Mouse (Mus musculus) embryonic facial prominence, embryonic 11.5 days (tissue): ENCODE data around the gene Suds3. TPM values are rescaled to one million over a fixed set of nuclear protein-coding genes. Genes with fewer than 3 reads are reported as not detected.
A peak's percentile ranks its signal among the peaks of the same experiment; 100 is the strongest.

Experiments used
- ATAC-seq: fragments of 200-750 bp; cut with Nextera tagmentation; replicated peaks from 2 replicates; pipeline ENCODE4 v1.8.0; 2017; ENCODE audit warnings: low read depth; ENCODE audit not compliant: insufficient number of reproducible peaks, low FRiP score, low TSS enrichment
- DNase-seq: peaks from one replicate; pipeline ENCODE4 v3.0.0-alpha.2; 2015; ENCODE audit warnings: low spot score
- H3K27ac ChIP-seq: fragments of 300-500 bp; sonication (generic); replicated peaks from 2 replicates; pipeline ENCODE4 v1.5.1; 2014; ENCODE audit warnings: mild to moderate bottlenecking, low read depth, low read length, control low read depth
- H3K27me3 ChIP-seq: fragments of 300-500 bp; sonication (generic); 2 replicates; pipeline ENCODE4 v1.6.1; 2014; ENCODE audit warnings: mild to moderate bottlenecking, low read length, moderate library complexity, mixed read lengths; ENCODE audit not compliant: control insufficient read depth, insufficient read depth
- H3K36me3 ChIP-seq: fragments of 300-500 bp; sonication (generic); replicated peaks from 2 replicates; pipeline ENCODE4 v1.6.1; 2014; ENCODE audit warnings: low read depth, mild to moderate bottlenecking, low read length, moderate library complexity, mixed read lengths; ENCODE audit not compliant: control insufficient read depth, insufficient read depth
- H3K4me1 ChIP-seq: fragments of 300-500 bp; sonication (generic); 2 replicates; pipeline ENCODE4 v1.6.1; 2014; ENCODE audit warnings: low read length, mixed read lengths; ENCODE audit not compliant: control insufficient read depth, insufficient read depth
- H3K4me2 ChIP-seq: fragments of 300-500 bp; sonication (generic); 2 replicates; pipeline ENCODE4 v1.6.1; 2014; ENCODE audit warnings: low read depth, mild to moderate bottlenecking, control low read depth, low read length, moderate library complexity
- H3K4me3 ChIP-seq: fragments of 300-500 bp; sonication (generic); 2 replicates; pipeline ENCODE4 v1.5.1; 2014; ENCODE audit warnings: low read depth, low read length, control low read depth
- H3K9ac ChIP-seq: fragments of 300-500 bp; sonication (generic); replicated peaks from 2 replicates; pipeline ENCODE4 v1.6.1; 2014; ENCODE audit warnings: mild to moderate bottlenecking, control low read depth, low read length
- H3K9me3 ChIP-seq: fragments of 300-500 bp; sonication (generic); replicated peaks from 2 replicates; pipeline ENCODE4 v1.6.1; 2016; ENCODE audit warnings: mild to moderate bottlenecking, low read length, inconsistent platforms, mixed read lengths; ENCODE audit not compliant: control insufficient read depth
- WGBS: fragments of 180-500 bp; shearing (Covaris S2); extraction: QIAGEN DNeasy Blood & Tissue Kit; methylation state at CpG from one replicate; pipeline ENCODE4 v1.1.7; 2014; 5-methylcytosine and 5-hydroxymethylcytosine counted together
- polyA plus RNA-seq: library from polyadenylated mRNA; unstranded; fragments of >200 nt; fragmentation: Nextera tagmentation; extraction: Ambion mirVana; gene quantifications from 2 replicates; pipeline ENCODE4 v1.2.1, GENCODE M21; 2014

Gene Suds3
- polyA plus RNA-seq, 1 experiment from 2014 or later, result 52.2 TPM

- H3K9ac ChIP-seq, result no peak overlapping the region
- DNase-seq (no peak), ATAC-seq (no peak)
- H3K4me2 ChIP-seq, result no peak overlapping the region
- no peaks in the 10 kb centered on the region for H3K9me3 ChIP-seq
- H3K27me3 ChIP-seq, result no peaks in the 10 kb centered on the region
- no peaks in the 10 kb centered on the region for H3K36me3 ChIP-seq
- H3K4me1 ChIP-seq, result no peaks in the 10 kb centered on the region; the same call in 1 of the 2 replicates
- 79% methylated on average over 19 of the region's 19 CpGs for WGBS
- H3K4me3 ChIP-seq, result no peak overlapping the region
- H3K27ac ChIP-seq, result no peak overlapping the region
These were observed 18.4 kb upstream of the Suds3 start for GRCm38 (mm10) chr5:117134066-117134888.

- Histone ChIP-seq H3K9ac (no peak overlapping the region), H3K27ac (no peak overlapping the region)
- WGBS, result 90% methylated on average over 17 of the region's 17 CpGs
These were observed 17.6 kb upstream of the Suds3 start for GRCm38 (mm10) chr5:117133446-117134065.

GRCm38 (mm10) chr5:117130726-117131125 lies 14.8 kb upstream of the Suds3 start:
- WGBS, result 94% methylated on average over 15 of the region's 15 CpGs
- ATAC-seq, result no peak

More at GRCm38 (mm10) chr5:117133446-117134065, 17.6 kb upstream of the Suds3 start:
- DNase-seq, result no peak
- no peak overlapping the region for H3K4me3 ChIP-seq
- H3K36me3 ChIP-seq, result no peaks in the 10 kb centered on the region
- H3K27me3 ChIP-seq, result no peaks in the 10 kb centered on the region
- no peak overlapping the region for H3K4me2 ChIP-seq
- H3K9me3 ChIP-seq, result no peaks in the 10 kb centered on the region
- H3K4me1 ChIP-seq, result no peaks in the 10 kb centered on the region; the same call in 1 of the 2 replicates
- no peak for ATAC-seq

DNA sequence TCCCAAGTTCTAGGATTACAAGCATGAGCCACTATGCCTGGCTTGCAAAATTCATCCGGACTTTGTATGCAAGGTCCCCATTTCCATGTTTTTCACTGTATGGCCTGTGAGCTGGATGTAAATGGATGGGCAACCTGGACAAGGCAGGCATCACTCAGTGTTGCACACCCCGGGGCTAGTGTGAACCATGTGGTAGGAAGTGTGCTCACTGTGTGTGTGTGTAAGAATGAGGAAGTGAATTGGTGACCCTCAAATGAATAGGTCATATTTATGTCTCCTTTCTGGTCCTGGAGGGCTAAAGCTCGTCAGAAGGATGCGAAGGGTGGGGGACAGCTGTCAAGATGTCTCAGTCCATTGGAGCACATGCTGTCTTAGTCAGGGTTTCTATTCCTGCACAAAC lies 11.1 kb upstream of the Suds3 start:
- Histone ChIP-seq H3K27ac (no peak overlapping the region), H3K4me2 (no peak overlapping the region), H3K9me3 (no peaks in the 10 kb centered on the region), H3K4me3 (no peak overlapping the region), H3K27me3 (no peaks in the 10 kb centered on the region), H3K4me1 (no peaks in the 10 kb centered on the region), H3K36me3 (no peaks in the 10 kb centered on the region), H3K9ac (no peak overlapping the region)
- DNase-seq (no peak), ATAC-seq (no peak)
- 77% methylated on average over 4 of the region's 4 CpGs for WGBS

More at GRCm38 (mm10) chr5:117130726-117131125, 14.8 kb upstream of the Suds3 start:
- H3K27ac ChIP-seq, result no peak overlapping the region
- no peaks in the 10 kb centered on the region for H3K9me3 ChIP-seq
- H3K4me3 ChIP-seq, result no peak overlapping the region
- no peaks in the 10 kb centered on the region; the same call in 1 of the 2 replicates for H3K4me1 ChIP-seq
- no peak overlapping the region for H3K9ac ChIP-seq
- no peaks in the 10 kb centered on the region for H3K36me3 ChIP-seq
- no peaks in the 10 kb centered on the region for H3K27me3 ChIP-seq
- DNase-seq, result no peak
- no peak overlapping the region for H3K4me2 ChIP-seq

DNA sequence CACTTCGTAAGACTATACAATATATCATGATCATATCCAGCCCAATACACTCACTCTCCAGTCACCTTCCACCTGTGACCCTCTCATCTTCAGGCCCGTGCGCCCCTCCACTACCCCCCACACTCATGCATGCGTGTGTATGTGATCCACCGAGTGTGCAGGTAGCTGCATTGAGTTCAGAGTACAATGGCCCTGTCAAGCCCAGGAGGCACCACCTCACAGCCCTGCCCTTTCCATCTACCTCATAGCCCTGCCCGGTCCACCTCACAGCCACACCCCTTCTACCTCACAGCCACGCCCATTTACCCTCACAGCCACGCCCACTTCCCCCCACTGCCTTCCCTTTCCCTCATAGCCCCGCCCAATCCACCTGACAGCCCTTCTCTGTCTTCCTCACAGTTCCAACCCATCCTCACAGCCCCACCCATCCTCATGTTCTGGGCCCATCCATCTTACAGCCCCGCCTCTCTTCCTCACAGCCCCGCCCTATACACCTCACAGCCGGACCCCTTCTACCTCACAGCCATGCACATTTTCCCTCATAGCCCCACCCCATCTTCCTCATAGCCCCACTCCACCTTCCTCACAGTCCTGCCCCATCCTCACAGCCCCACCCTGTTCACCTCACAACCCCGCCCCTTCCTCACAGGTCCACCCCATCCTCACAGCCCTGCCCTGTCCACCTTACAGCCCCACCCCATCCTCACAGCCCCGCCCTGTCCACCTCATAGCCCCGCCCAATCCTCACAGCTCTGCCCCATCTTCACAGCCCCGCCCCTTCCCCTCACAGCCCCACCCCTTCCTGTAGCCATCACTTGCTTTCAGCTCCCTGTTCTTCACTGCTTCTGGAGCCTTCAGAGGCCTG lies 9.8 kb upstream of the Suds3 start:
- Histone ChIP-seq H3K27ac (no peak overlapping the region), H3K36me3 (no peaks in the 10 kb centered on the region), H3K9ac (no peak overlapping the region), H3K27me3 (peaks cover 4% of the 10 kb centered on the region), H3K4me2 (no peak overlapping the region), H3K4me1 (no peaks in the 10 kb centered on the region), H3K9me3 (no peaks in the 10 kb centered on the region), H3K4me3 (no peak overlapping the region)
- 82% methylated on average over 16 of the region's 16 CpGs for WGBS
- DNase-seq (no peak), ATAC-seq (0 out of 2 replicates have a peak, but pooled peaks have one; percentile 41)

DNA sequence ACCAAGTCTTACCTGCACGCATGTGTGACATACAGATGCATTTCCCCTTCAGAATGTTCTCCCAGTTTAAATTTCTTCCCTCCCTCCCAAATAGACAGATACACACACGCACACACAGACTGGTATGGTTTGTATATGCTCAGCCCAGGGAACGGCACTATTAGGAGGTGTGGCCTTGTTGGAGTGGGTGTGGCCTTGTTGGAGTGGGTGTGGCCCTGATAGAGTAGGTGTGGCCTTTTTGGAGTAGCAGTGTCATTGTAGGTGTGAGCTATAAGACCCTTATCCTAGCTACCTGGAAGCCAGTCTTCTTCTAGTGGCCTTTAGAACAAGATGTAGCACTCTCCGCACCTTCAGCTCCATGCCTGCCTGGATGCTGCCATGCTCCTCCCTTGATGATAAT lies 7.9 kb upstream of the Suds3 start:
- Histone ChIP-seq H3K9me3 (no peaks in the 10 kb centered on the region), H3K36me3 (no peaks in the 10 kb centered on the region), H3K9ac (no peak overlapping the region), H3K4me2 (no peak overlapping the region), H3K27ac (no peak overlapping the region), H3K27me3 (peaks cover 5% of the 10 kb centered on the region), H3K4me1 (no peaks in the 10 kb centered on the region), H3K4me3 (no peak overlapping the region)
- no peak for ATAC-seq
- 86% methylated on average over 4 of the region's 4 CpGs for WGBS
- DNase-seq, result no peak

- Histone ChIP-seq H3K9ac (no peak overlapping the region), H3K4me1 (no peaks in the 10 kb centered on the region), H3K4me2 (no peak overlapping the region), H3K27ac (no peak overlapping the region), H3K27me3 (peaks cover 5% of the 10 kb centered on the region), H3K9me3 (no peaks in the 10 kb centered on the region), H3K4me3 (no peak overlapping the region), H3K36me3 (no peaks in the 10 kb centered on the region)
- 91% methylated on average over 6 of the region's 6 CpGs for WGBS
- DNase-seq, result no peak
- ATAC-seq, result no peak
These were observed 7.2 kb upstream of the Suds3 start for GRCm38 (mm10) chr5:117123102-117123501.
